In the genomic region with DNA sequence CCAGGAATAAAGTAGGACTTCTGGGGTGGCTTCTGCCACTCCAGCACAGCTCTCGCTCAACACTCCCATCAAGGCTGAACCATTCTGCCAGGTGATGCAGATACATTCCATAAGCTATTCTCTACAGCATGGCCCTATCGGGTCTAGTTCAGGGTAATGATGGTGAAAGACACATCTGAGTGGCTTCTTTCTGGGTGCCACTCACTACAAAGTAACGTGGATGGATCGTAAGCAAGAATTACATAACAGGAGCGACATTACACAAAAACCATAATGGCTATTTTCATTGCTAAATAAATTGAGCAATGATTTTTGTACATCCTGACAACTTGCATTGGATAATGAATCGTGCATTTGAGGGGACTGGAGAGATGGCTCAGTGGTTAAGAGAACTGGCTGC, we compare ENCODE assay signal across 14 mouse cellular contexts.
"Had no signal": no experiment of that assay in that cellular context is flagged by ENCODE, and none has a peak within 500 bp of the region (broad histone marks: within the 10 kb centered on the region; RNA-seq: fewer than 3 reads in every experiment).

No protein-coding gene starts in this region.

- DNase-seq: lung, adult 18-20 months; lung, embryonic 14.5 days; lung, postnatal 10 days; lung, postnatal 4 days; midbrain, embryonic 14.5 days; retina, postnatal 1 day; right cerebral cortex, adult 18-20 months; right cerebral cortex, postnatal 25 days; right cerebral cortex, postnatal 4 days; spleen, adult 18-20 months; thymus, adult 18-20 months; thymus, postnatal 14 days; thymus, postnatal 36 days had no signal

- ATAC-seq: midbrain, embryonic 16.5 days had no signal
